In the genomic region with DNA sequence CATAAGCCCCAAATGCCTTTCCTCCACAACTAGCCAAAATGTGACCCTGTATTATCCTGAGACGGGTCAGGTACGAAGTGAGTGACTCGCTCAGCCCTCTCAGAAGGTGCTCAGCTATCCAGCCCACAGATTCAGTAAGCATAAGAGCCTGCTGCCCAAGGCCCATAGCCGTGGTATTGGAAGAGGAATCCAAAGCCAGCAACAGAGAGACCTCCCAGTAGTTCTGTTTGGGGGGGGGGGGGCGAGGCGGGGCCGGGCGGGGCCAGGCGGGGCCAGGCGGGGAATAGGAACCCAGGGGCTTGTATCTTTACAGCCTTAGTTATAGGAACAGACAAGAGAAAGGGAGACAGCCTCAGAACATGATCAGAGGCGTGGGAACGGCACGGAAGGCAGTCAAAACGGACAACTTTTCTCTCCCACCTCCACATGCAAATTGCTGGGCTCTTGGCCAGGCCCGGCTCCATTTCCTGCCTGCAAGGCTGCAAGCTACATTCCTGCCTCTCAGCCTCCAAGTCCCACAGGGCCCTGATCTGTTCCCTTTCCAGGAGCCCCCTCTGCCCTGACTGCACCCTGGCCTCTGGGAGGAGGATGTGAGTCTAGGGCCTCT, we compare ENCODE assay signal across 7 mouse cellular contexts. TPM values are rescaled to one million over a fixed set of nuclear protein-coding genes. Genes with fewer than 3 reads are reported as not detected.
DNase-seq lines count a peak whose midpoint lies in the region; ATAC-seq and TF ChIP-seq lines count a peak whose summit lies in the region.

No protein-coding gene starts in this region.

- H3K27me3 ChIP-seq in heart, embryonic 11.5 days (ENCODE audit: control insufficient read depth, insufficient read depth, low read length) = peaks cover 7% of the 10 kb centered on the region; the same call in 1 of the 2 replicates
- H3K27me3 ChIP-seq in midbrain, embryonic 15.5 days (replicated peaks) = peaks cover 17% of the 10 kb centered on the region
- H3K27me3 ChIP-seq in testis, adult 2 months (ENCODE audit: control insufficient read depth, insufficient read depth, low read length) = no peaks in the 10 kb centered on the region

- H3K4me2 ChIP-seq in heart, embryonic 11.5 days = peak overlapping the region; percentile 50
- H3K4me2 ChIP-seq in midbrain, embryonic 15.5 days = peak overlapping the region; percentile 17; the same call in 1 of the 2 replicates

- TF ChIP-seq POLR2A in embryonic fibroblast, embryonic 13.5 days (IDR thresholded peaks at IDR 0.05; ENCODE audit: low read depth, low read length) = peak; percentile 79
- TF ChIP-seq POLR2A in testis, adult 2 months (IDR thresholded peaks at IDR 0.05; ENCODE audit: control insufficient read depth, low read depth, low read length) = no peak

- ATAC-seq in heart, embryonic 11.5 days (replicated peaks; ENCODE audit: insufficient number of reproducible peaks, low FRiP score, low TSS enrichment) = peak; percentile 46; the same call in 1 of the 2 replicates
- peak; percentile 40; the same call in 1 of the 2 replicates for ATAC-seq in midbrain, embryonic 15.5 days (replicated peaks)

- peaks cover 33% of the 10 kb centered on the region for H3K4me1 ChIP-seq in embryonic fibroblast, embryonic 13.5 days (ENCODE audit: control insufficient read depth, insufficient read depth, low read length)
- H3K4me1 ChIP-seq in heart, embryonic 11.5 days (ENCODE audit: control insufficient read depth, insufficient read depth, low read length) = peaks cover 24% of the 10 kb centered on the region
- H3K4me1 ChIP-seq in midbrain, embryonic 15.5 days = peaks cover 2% of the 10 kb centered on the region; the same call in 1 of the 2 replicates
- peaks cover 10% of the 10 kb centered on the region for H3K4me1 ChIP-seq in testis, adult 2 months (ENCODE audit: control insufficient read depth, insufficient read depth, low read length)

- peak overlapping the region; percentile 49 for H3K9ac ChIP-seq in heart, embryonic 11.5 days (ENCODE audit: low read depth, low read length)
- no peak overlapping the region for H3K9ac ChIP-seq in midbrain, embryonic 15.5 days

- peak; percentile 80 for DNase-seq in adrenal gland, postnatal 10 days
- DNase-seq in kidney, adult 9 months = peak; percentile 79
- DNase-seq in left cerebral cortex, postnatal 4 days = peak; percentile 55

- H3K9me3 ChIP-seq in heart, embryonic 11.5 days (replicated peaks; ENCODE audit: control insufficient read depth, low read length) = no peaks in the 10 kb centered on the region
- H3K9me3 ChIP-seq in midbrain, embryonic 15.5 days = no peaks in the 10 kb centered on the region

- no peak for TF ChIP-seq CTCF in embryonic fibroblast, embryonic 13.5 days (IDR thresholded peaks at IDR 0.05; ENCODE audit: borderline replicate concordance, insufficient read depth, low read length)
- 0 out of 2 replicates have a peak, but pooled peaks have one; percentile 7 for TF ChIP-seq CTCF in testis, adult 2 months (IDR thresholded peaks at IDR 0.05; ENCODE audit: control insufficient read depth, insufficient read depth, insufficient replicate concordance, low read depth, low read length)

- H3K4me3 ChIP-seq in embryonic fibroblast, embryonic 13.5 days (ENCODE audit: insufficient read depth, low read length) = no peak overlapping the region
- no peak overlapping the region; the same call in none of the 2 replicates for H3K4me3 ChIP-seq in heart, embryonic 11.5 days (ENCODE audit: low read depth, low read length)
- H3K4me3 ChIP-seq in midbrain, embryonic 15.5 days = no peak overlapping the region
- no peak overlapping the region for H3K4me3 ChIP-seq in testis, adult 2 months (ENCODE audit: control insufficient read depth, low read depth, low read length)

- H3K36me3 ChIP-seq in heart, embryonic 11.5 days (ENCODE audit: control insufficient read depth, insufficient read depth, low read length) = no peaks in the 10 kb centered on the region
- no peaks in the 10 kb centered on the region for H3K36me3 ChIP-seq in midbrain, embryonic 15.5 days (replicated peaks)
- H3K36me3 ChIP-seq in testis, adult 2 months (ENCODE audit: control insufficient read depth, insufficient read depth, low read length) = no peaks in the 10 kb centered on the region

- WGBS in heart, embryonic 11.5 days (ENCODE audit: insufficient replicate concordance) = 30% methylated on average over 9 of the region's 15 CpGs
- WGBS in midbrain, embryonic 15.5 days = 27% methylated on average over 15 of the region's 15 CpGs

- intact Hi-C loops in left cerebral cortex, postnatal 4 days (cut with DNase I) = no loop called here

- H3K27ac ChIP-seq in embryonic fibroblast, embryonic 13.5 days (ENCODE audit: insufficient read depth, low read length) = peak overlapping the region; percentile 96
- H3K27ac ChIP-seq in heart, embryonic 11.5 days (ENCODE audit: low read depth, low read length) = peak overlapping the region; percentile 86
- H3K27ac ChIP-seq in midbrain, embryonic 15.5 days = no peak overlapping the region
- no peak overlapping the region for H3K27ac ChIP-seq in testis, adult 2 months (ENCODE audit: control insufficient read depth, insufficient read depth, low read depth, low read length)

RNA-seq across cellular contexts. Expression of a gene that starts 15.4 kb away (rescaled TPM):
- total RNA-seq in adrenal gland, postnatal 10 days (2021) = under 1 TPM; 0.24 to 0.58 TPM
- 1.1 and 1.2 TPM in 2 replicates for polyA plus RNA-seq in embryonic fibroblast, embryonic 13.5 days (2011; ENCODE audit: insufficient read length, low read depth, missing spikeins)
- polyA plus RNA-seq in heart, embryonic 11.5 days (2014; fragmentation: Nextera tagmentation; extraction: Ambion mirVana) = 0.43 and 0.66 TPM in 2 replicates
- total RNA-seq in left cerebral cortex, postnatal 4 days (2021) = 1 to 10 TPM in 1 of 2 experiments, under 1 TPM in 1; 0.46 to 1.4 TPM
- 0.84 and 0.89 TPM in 2 replicates for polyA plus RNA-seq in midbrain, embryonic 15.5 days (2015; fragmentation: Nextera tagmentation; extraction: Ambion mirVana)
- polyA plus RNA-seq in testis, adult 2 months (2012; rRNA removed) = 135 and 136 TPM in 2 replicates

RNA-seq across cellular contexts. Expression of a gene that starts 31.2 kb away (rescaled TPM):
- 10 to 100 TPM; 11.6 to 23.6 TPM for total RNA-seq in adrenal gland, postnatal 10 days (2021)
- not detected in 2 replicates for polyA plus RNA-seq in embryonic fibroblast, embryonic 13.5 days (2011; ENCODE audit: insufficient read length, low read depth, missing spikeins)
- polyA plus RNA-seq in heart, embryonic 11.5 days (2014; fragmentation: Nextera tagmentation; extraction: Ambion mirVana) = 0.30 and 0.51 TPM in 2 replicates
- total RNA-seq in left cerebral cortex, postnatal 4 days (2021) = under 1 TPM; 0.38 to 0.93 TPM
- 1.0 and 1.6 TPM in 2 replicates for polyA plus RNA-seq in midbrain, embryonic 15.5 days (2015; fragmentation: Nextera tagmentation; extraction: Ambion mirVana)
- polyA plus RNA-seq in testis, adult 2 months (2012; rRNA removed) = 0.64 and 0.94 TPM in 2 replicates

RNA-seq across cellular contexts. Expression of a gene that starts 33.0 kb away (rescaled TPM):
- 1 to 10 TPM in 1 of 2 experiments, under 1 TPM in 1; 0.99 to 2.7 TPM for total RNA-seq in adrenal gland, postnatal 10 days (2021)
- polyA plus RNA-seq in embryonic fibroblast, embryonic 13.5 days (2011; ENCODE audit: insufficient read length, low read depth, missing spikeins) = not detected in 2 replicates
- 0.03 and 0.23 TPM in 2 replicates for polyA plus RNA-seq in heart, embryonic 11.5 days (2014; fragmentation: Nextera tagmentation; extraction: Ambion mirVana)
- total RNA-seq in left cerebral cortex, postnatal 4 days (2021) = 1 to 10 TPM in 1 of 2 experiments, under 1 TPM in 1; 0.70 to 1.9 TPM
- 0.66 and 0.69 TPM in 2 replicates for polyA plus RNA-seq in midbrain, embryonic 15.5 days (2015; fragmentation: Nextera tagmentation; extraction: Ambion mirVana)
- polyA plus RNA-seq in testis, adult 2 months (2012; rRNA removed) = 0.06 and 0.17 TPM in 2 replicates

Comparison
In these comparisons a context has a peak if more than half of its experiments do, and no peak if none do; other contexts are left out.
1. H3K27ac ChIP-seq: peak in embryonic fibroblast, embryonic 13.5 days (single experiment) and heart, embryonic 11.5 days (single experiment); none in midbrain, embryonic 15.5 days (single experiment) and testis, adult 2 months (single experiment).
2. RNA of a gene that starts 15.4 kb away (polyA plus RNA-seq): 135 to 136 TPM in testis, adult 2 months; 1.1 to 1.2 TPM in embryonic fibroblast, embryonic 13.5 days, 0.84 to 0.89 TPM in midbrain, embryonic 15.5 days and 0.43 to 0.66 TPM in heart, embryonic 11.5 days; every median in the first group is over 10 times any median in the second.
3. Peak in every context shown above with its lines, with median percentiles within 50 percentile points of each other: DNase-seq.